Mouse (Mus musculus) layer of hippocampus, postnatal 36 days (tissue): Measurements from ENCODE around the gene Fam221a. TPM values are rescaled to one million over a fixed set of nuclear protein-coding genes. Genes with fewer than 3 reads are reported as not detected.
A peak's percentile ranks its signal among the peaks of the same experiment; 100 is the strongest.
"Not testable (repeated sequence)": the region's sequence is repeated elsewhere in the genome, so short reads cannot be mapped to it uniquely, and the experiment has no call there.

Source experiments
- DNase-seq, 2 experiments: peaks; one replicate each; pipeline ENCODE4 v3.0.0; 2022
- total RNA-seq, 2 experiments: library from RNA; stranded (reverse); gene quantifications; 2 replicates each; pipeline ENCODE4 v1.2.3; 2021

Fam221a gene
- total RNA-seq, 2 experiments from 2014 or later: 1.00 to 1.0 TPM

DNA sequence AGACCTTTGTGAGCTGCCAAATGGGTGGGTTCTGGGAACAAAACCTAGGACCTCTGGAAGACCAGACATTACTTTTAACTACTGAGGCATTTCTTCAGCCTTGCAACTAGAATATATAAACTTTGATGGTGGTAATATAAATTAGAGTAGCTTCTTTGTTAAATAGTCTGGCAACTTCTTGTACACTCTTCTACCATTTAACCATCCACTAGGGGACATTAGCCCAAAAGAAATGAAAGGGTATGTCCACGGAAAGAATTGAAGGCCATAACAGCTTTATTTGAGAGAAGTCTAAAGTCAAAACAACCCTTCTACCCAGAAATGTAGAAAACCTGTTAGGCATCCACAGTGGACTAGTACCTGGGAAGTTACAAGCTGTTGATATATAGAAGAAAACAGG, 26.7 kb downstream of the Fam221a start:
- DNase-seq: no peak

DNA sequence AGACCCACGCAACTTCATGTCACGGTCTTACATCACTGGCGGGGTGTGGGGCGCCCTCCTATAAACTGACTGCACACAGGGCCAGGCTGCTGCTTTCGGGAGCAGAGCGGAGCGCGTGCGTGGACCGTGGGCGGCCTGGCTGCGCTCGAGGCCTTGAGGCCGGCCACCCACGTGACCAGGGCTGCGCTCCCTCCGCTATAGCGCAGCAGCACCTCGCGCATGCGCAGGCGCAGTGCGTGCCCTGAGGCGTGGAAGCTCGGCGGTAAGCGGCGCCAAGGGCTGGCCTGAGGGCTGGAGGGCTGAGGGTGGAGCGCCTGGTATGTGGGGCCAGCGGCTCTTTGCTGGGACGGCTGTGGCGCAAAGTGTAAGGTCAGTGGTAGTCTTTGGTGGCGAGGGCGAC, 27.8 kb downstream of the Fam221a start, which contains the start of gene Stk31:
Gene Stk31, plus strand, starts transcription at position 289 of the 400 bp plus-strand sequence.
- DNase-seq: peak in 1 of 2 experiments; percentile 11

DNA sequence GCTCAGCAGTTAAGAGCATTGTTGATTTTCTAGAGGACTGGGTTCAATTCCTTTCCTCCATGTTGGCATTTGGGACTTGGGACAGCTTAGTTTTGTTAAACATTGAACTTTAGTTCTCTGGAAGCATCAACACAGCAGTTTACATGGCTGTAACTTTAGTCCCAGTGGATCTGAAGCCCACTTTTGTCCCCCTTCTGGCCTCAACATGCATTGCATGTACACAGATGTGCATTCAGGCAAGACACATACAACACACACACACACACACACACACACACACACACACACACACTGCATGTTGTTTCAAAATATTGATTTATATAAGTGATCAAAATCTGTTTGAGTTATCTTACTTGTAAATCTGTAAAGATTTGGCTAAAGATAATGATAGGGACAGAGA, 29.9 kb downstream of the Fam221a start:
- DNase-seq: no peak

DNA sequence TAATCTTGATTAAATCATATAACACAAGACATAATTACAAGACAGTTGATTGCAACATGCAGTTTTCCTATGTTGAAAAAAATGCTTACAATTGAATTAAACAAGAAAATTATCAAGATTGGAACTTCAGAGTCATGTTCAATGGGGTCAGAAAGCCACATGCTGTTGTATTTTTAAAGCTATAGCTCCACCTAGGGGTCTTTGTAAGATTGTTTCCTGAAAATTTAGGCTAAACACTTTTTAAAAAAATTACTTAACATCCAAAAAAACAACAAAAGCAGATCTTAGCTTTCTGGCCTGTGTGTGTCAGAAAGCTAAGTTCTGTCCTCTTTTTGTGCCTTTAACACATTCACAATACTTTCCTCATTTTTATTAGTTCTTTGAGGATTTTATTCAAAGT, 30.8 kb downstream of the Fam221a start:
- no peak for DNase-seq

DNA sequence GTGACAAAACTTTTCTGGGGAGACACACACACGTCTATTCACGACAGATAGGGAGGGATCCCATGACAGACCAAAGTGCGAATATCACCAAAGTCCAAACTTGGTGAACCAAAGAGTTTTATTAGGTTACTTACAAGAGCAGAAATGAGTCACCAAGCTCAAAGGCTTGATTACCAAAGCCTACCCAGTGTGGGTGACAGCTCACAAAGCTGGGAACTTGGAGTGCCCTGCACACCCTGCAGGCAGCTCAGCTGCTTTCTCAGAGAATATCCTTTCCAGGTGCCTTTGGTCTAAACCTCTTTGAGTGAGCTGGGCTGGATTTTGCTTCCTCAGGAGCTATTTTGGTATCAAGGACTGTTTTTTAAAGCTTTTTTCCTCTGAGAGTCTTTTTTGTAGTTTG, 43.3 kb downstream of the Fam221a start:
- DNase-seq: no peak

DNA sequence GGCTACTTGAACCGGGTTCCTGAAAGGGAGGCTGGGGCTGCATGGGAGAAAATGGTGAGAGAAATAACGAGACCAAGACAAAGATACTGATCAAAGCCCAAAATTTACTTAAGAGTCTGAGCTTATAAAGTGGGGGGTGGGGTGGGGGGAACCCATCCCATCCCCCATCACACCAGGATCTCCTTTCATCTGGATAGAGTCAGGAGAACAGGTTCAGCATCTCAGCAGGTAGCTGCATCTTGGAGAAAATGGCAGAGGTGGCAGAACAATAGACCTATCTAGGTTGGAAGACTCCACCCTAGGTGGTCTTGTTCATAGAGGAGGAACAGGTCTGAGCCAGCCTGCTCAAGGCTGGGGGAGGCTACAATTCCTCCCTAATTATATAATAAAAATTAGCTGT, 45.4 kb downstream of the Fam221a start:
- not testable (repeated sequence) for DNase-seq

DNA sequence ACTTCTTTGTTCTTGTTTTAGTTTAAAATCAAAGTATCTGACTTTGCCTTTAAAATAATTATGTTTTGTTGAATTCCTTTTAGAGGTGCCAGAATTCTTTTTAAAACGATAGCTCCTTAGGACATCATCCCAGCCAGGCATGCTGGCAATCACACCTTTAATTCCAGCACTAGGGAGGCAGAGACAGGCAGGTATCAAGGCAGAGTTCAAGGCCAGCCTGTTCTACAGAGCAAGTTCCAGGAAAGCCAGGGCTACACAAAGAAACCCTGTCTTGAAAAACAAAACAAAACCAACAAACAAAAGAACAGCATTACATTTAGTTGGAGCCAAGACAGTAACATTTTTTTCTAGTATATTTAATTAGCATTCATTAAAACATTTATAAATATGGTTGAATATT, 48.4 kb downstream of the Fam221a start:
- DNase-seq: no peak

DNA sequence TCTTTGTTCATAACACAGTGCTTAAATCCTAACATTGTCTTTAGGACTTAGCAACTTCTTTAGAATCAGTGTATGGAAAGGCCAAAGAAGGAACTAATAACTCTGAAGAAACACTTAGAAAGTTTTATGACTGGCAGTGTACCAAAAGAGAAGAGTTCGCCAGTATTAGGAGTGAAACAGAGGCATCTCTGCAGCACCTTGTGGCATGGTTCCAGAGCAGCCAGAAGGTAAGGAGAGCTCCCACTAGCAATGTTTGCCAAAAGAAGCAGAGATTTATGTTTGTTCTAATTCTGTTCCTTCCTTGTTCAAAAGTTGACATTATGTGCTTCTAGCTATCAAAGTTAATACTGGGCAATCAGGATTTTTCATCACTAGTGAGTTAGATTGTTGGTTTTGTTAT, 69.8 kb downstream of the Fam221a start:
- no peak for DNase-seq

Other genes starting within 250 kb of the Fam221a start
- not detected for gene Igf2bp3, start 152.8 kb upstream of the Fam221a start, total RNA-seq
- gene Tra2a, start 103.7 kb upstream of the Fam221a start, total RNA-seq: 100 to 1,000 TPM in 1 of 2 experiments, 10 to 100 TPM in 1; 92.3 to 105 TPM
- 10 to 100 TPM; 10.4 to 12.6 TPM for gene Ccdc126, start 48.5 kb upstream of the Fam221a start, total RNA-seq
- gene Stk31, start 27.9 kb downstream of the Fam221a start, total RNA-seq: 1 to 10 TPM; 1.5 to 1.9 TPM